12 mouse cellular contexts compared by ENCODE assay signal in genomic region chr11:107024406-107024805, GRCm38 (mm10). TPM values are rescaled to one million over a fixed set of nuclear protein-coding genes. Genes with fewer than 3 reads are reported as not detected.
DNase-seq lines count a peak whose midpoint lies in the region; ATAC-seq and TF ChIP-seq lines count a peak whose summit lies in the region.
"Had no signal": no experiment of that assay in that cellular context is flagged by ENCODE, and none has a peak within 500 bp of the region (broad histone marks: within the 10 kb centered on the region; RNA-seq: fewer than 3 reads in every experiment).

No protein-coding gene starts in this region.

- no peak for ATAC-seq in neural tube, embryonic 11.5 days (ENCODE audit: insufficient read depth, low FRiP score, low TSS enrichment)
- ATAC-seq in limb, embryonic 14.5 days (ENCODE audit: low FRiP score, low read depth): no peak
- ATAC-seq in erythroid progenitor cell, adult 5-6 weeks (replicated peaks; ENCODE audit: low FRiP score, poor library complexity, severe bottlenecking): no peak

- 52% methylated on average over 4 of the region's 4 CpGs for WGBS in neural tube, embryonic 11.5 days
- 48% methylated on average over 4 of the region's 4 CpGs for whole genome bisulfite sequencing in limb, embryonic 14.5 days

- peak overlapping the region; percentile 94; the same call in 1 of the 2 replicates for H3K4me2 ChIP-seq in neural tube, embryonic 11.5 days (ENCODE audit: low read depth)
- H3K4me2 ChIP-seq in limb, embryonic 14.5 days (replicated peaks; ENCODE audit: low read depth, low read length, severe bottlenecking): peak overlapping the region; percentile 93

- no peak overlapping the region for H3K4me3 ChIP-seq in neural tube, embryonic 11.5 days (ENCODE audit: low read depth, low read length)
- H3K4me3 ChIP-seq in limb, embryonic 14.5 days (replicated peaks; ENCODE audit: low read length): 0 out of 2 replicates have a peak overlapping the region, but pooled peaks have one; percentile 47

- no peak overlapping the region for H3K9ac ChIP-seq in neural tube, embryonic 11.5 days (ENCODE audit: low read length)
- H3K9ac ChIP-seq in limb, embryonic 14.5 days (ENCODE audit: low read depth, low read length, severe bottlenecking): no peak overlapping the region
- H3K9ac ChIP-seq: liver, embryonic 14.5 days had no signal

- no peaks in the 10 kb centered on the region for H3K27me3 ChIP-seq in neural tube, embryonic 11.5 days (ENCODE audit: control insufficient read depth, insufficient read depth, low read length)
- H3K27me3 ChIP-seq in limb, embryonic 14.5 days (ENCODE audit: control insufficient read depth, insufficient read depth, low read length): peaks cover 10% of the 10 kb centered on the region

- peak; percentile 22 for DNase-seq in embryo, embryonic 10.5 days (ENCODE audit: low spot score)
- no peak for DNase-seq in embryo, embryonic 10 days (ENCODE audit: low spot score)
- DNase-seq in neural tube, embryonic 11.5 days (ENCODE audit: low spot score): no peak
- no peak for DNase-seq in neural tube, embryonic 10.5 days (ENCODE audit: extremely low spot score, low spot score)
- no peak for DNase-seq in limb, embryonic 14.5 days (ENCODE audit: low spot score)
- DNase-seq in gastrocnemius, postnatal 4 days (ENCODE audit: low spot score in 2 of 2): no peak
- no peak for DNase-seq in cerebellum, adult 9-11 months
- DNase-seq: adrenal gland, postnatal 25 days; cerebellum, adult 8-10 months; heart, postnatal 10 days had no signal

- no peak for TF ChIP-seq POLR2A in limb, embryonic 14.5 days (IDR thresholded peaks at IDR 0.05; ENCODE audit: borderline replicate concordance, extremely low read depth, insufficient read depth, insufficient read length)

- H3K4me1 ChIP-seq in neural tube, embryonic 11.5 days (ENCODE audit: control insufficient read depth, insufficient read depth, low read length): peaks cover 12% of the 10 kb centered on the region
- H3K4me1 ChIP-seq in limb, embryonic 14.5 days (ENCODE audit: control insufficient read depth, insufficient read depth, low read length): peaks cover 13% of the 10 kb centered on the region

- H3K9me3 ChIP-seq in neural tube, embryonic 11.5 days (ENCODE audit: control insufficient read depth, low read length): no peaks in the 10 kb centered on the region
- H3K9me3 ChIP-seq in limb, embryonic 14.5 days (ENCODE audit: control insufficient read depth, low read length): no peaks in the 10 kb centered on the region

- H3K36me3 ChIP-seq in neural tube, embryonic 11.5 days (ENCODE audit: control insufficient read depth, insufficient read depth, low read length): no peaks in the 10 kb centered on the region
- no peaks in the 10 kb centered on the region for H3K36me3 ChIP-seq in limb, embryonic 14.5 days (ENCODE audit: control insufficient read depth, insufficient read depth, low read length)

- H3K27ac ChIP-seq in neural tube, embryonic 11.5 days (ENCODE audit: low read depth, low read length): no peak overlapping the region
- no peak overlapping the region for H3K27ac ChIP-seq in limb, embryonic 14.5 days (replicated peaks; ENCODE audit: low read depth, low read length)
- H3K27ac ChIP-seq: liver, embryonic 14.5 days had no signal

RNA-seq across cellular contexts. Expression of gene 1810010H24Rik, which starts 1.1 kb away (rescaled TPM):
- polyA plus RNA-seq in neural tube, embryonic 11.5 days (2014; fragmentation: Nextera tagmentation; extraction: Ambion mirVana): 3.5 and 4.5 TPM in 2 replicates
- 2.2 and 2.3 TPM in 2 replicates for polyA plus RNA-seq in limb, embryonic 14.5 days (2012; rRNA removed)
- 2.6 and 3.1 TPM in 2 replicates for polyA plus RNA-seq in limb, embryonic 14.5 days (2014; fragmentation: Nextera tagmentation; extraction: Ambion mirVana)
- total RNA-seq in gastrocnemius, postnatal 4 days (2021): 1 to 10 TPM; 3.2 to 4.5 TPM
- total RNA-seq in erythroid progenitor cell, adult 5-6 weeks (2015; ENCODE audit: low replicate concordance): 2.5 TPM in 1 of 2 replicates, not detected in the other
- not detected in 2 replicates for total RNA-seq in erythroid progenitor cell, adult 5-6 weeks (2017; ENCODE audit: low replicate concordance)

RNA-seq across cellular contexts. Expression of gene Kpna2, which starts 25.1 kb away (rescaled TPM):
- polyA plus RNA-seq in neural tube, embryonic 11.5 days (2014; fragmentation: Nextera tagmentation; extraction: Ambion mirVana): 632 and 636 TPM in 2 replicates
- 194 and 224 TPM in 2 replicates for polyA plus RNA-seq in limb, embryonic 14.5 days (2012; rRNA removed)
- 291 and 311 TPM in 2 replicates for polyA plus RNA-seq in limb, embryonic 14.5 days (2014; fragmentation: Nextera tagmentation; extraction: Ambion mirVana)
- total RNA-seq in gastrocnemius, postnatal 4 days (2021): 10 to 100 TPM; 42.4 to 47.1 TPM
- 456 and 494 TPM in 2 replicates for total RNA-seq in erythroid progenitor cell, adult 5-6 weeks (2015; ENCODE audit: low replicate concordance)
- 286 and 365 TPM in 2 replicates for total RNA-seq in erythroid progenitor cell, adult 5-6 weeks (2017; ENCODE audit: low replicate concordance)

Comparison
In these comparisons a context has a peak if more than half of its experiments do, and no peak if none do; other contexts are left out.
1. RNA of gene Kpna2, which starts 25.1 kb away (total RNA-seq): 286 to 494 TPM in erythroid progenitor cell, adult 5-6 weeks; 42.4 to 47.1 TPM in gastrocnemius, postnatal 4 days; every median in the first group is over 4 times any median in the second.